ENCODE assay signal across 11 mouse cellular contexts in genomic region chr9:62826456-62826855, GRCm38 (mm10). TPM values are rescaled to one million over a fixed set of nuclear protein-coding genes. Genes with fewer than 3 reads are reported as not detected.
DNase-seq lines count a peak whose midpoint lies in the region; ATAC-seq and TF ChIP-seq lines count a peak whose summit lies in the region.
"Had no signal": no experiment of that assay in that cellular context is flagged by ENCODE, and none has a peak within 500 bp of the region (broad histone marks: within the 10 kb centered on the region; RNA-seq: fewer than 3 reads in every experiment).

No protein-coding gene starts in this region.

- no peaks in the 10 kb centered on the region for H3K9me3 ChIP-seq in lung, embryonic 14.5 days (ENCODE audit: low read depth, low read length)
- no peaks in the 10 kb centered on the region for H3K9me3 ChIP-seq in embryonic facial prominence, embryonic 12.5 days
- no peaks in the 10 kb centered on the region for H3K9me3 ChIP-seq in limb, embryonic 11.5 days (ENCODE audit: control insufficient read depth, low read length)
- no peaks in the 10 kb centered on the region for H3K9me3 ChIP-seq in stomach, embryonic 14.5 days (ENCODE audit: control insufficient read depth, low read depth, low read length)

- no peak for DNase-seq in lung, embryonic 14.5 days
- no peak for DNase-seq in lung, adult 18-20 months
- peak; percentile 58 for DNase-seq in limb, embryonic 11.5 days (ENCODE audit: low spot score)
- no peak for DNase-seq in spleen, adult 18-20 months
- DNase-seq: heart, adult 18-20 months; right cerebral cortex, postnatal 25 days had no signal

- no peaks in the 10 kb centered on the region for H3K27me3 ChIP-seq in lung, embryonic 14.5 days (ENCODE audit: insufficient read depth, low read length)
- H3K27me3 ChIP-seq in embryonic facial prominence, embryonic 12.5 days = no peaks in the 10 kb centered on the region
- no peaks in the 10 kb centered on the region for H3K27me3 ChIP-seq in limb, embryonic 11.5 days (ENCODE audit: control insufficient read depth, insufficient read depth, low read length)
- H3K27me3 ChIP-seq in stomach, embryonic 14.5 days (ENCODE audit: control insufficient read depth, insufficient read depth, low read length) = no peaks in the 10 kb centered on the region
- H3K27me3 ChIP-seq: megakaryocyte, embryonic 14.5 days had no signal

- H3K4me3 ChIP-seq in lung, embryonic 14.5 days (ENCODE audit: low read depth, low read length) = no peak overlapping the region
- no peak overlapping the region for H3K4me3 ChIP-seq in embryonic facial prominence, embryonic 12.5 days
- H3K4me3 ChIP-seq in limb, embryonic 11.5 days (ENCODE audit: low read depth, low read length) = no peak overlapping the region
- no peak overlapping the region for H3K4me3 ChIP-seq in stomach, embryonic 14.5 days (ENCODE audit: low read depth, low read length)
- H3K4me3 ChIP-seq: erythroblast, embryonic 14.5 days; megakaryocyte, embryonic 14.5 days had no signal

- H3K4me2 ChIP-seq in lung, embryonic 14.5 days = peak overlapping the region; percentile 3; the same call in 1 of the 2 replicates
- peak overlapping the region; percentile 24; the same call in 1 of the 2 replicates for H3K4me2 ChIP-seq in embryonic facial prominence, embryonic 12.5 days (replicated peaks)
- H3K4me2 ChIP-seq in limb, embryonic 11.5 days (ENCODE audit: low read depth, severe bottlenecking) = no peak overlapping the region; the same call in 1 of the 2 replicates
- H3K4me2 ChIP-seq in stomach, embryonic 14.5 days (replicated peaks; ENCODE audit: low read depth, low read length) = no peak overlapping the region

- WGBS in lung, embryonic 14.5 days = 7% methylated on average over 7 of the region's 7 CpGs
- WGBS in embryonic facial prominence, embryonic 12.5 days = 3% methylated on average over 7 of the region's 7 CpGs
- WGBS in limb, embryonic 11.5 days = 4% methylated on average over 7 of the region's 7 CpGs
- 8% methylated on average over 7 of the region's 7 CpGs for WGBS in stomach, embryonic 14.5 days

- H3K9ac ChIP-seq in lung, embryonic 14.5 days = no peak overlapping the region
- no peak overlapping the region for H3K9ac ChIP-seq in embryonic facial prominence, embryonic 12.5 days
- H3K9ac ChIP-seq in limb, embryonic 11.5 days (ENCODE audit: low read length) = no peak overlapping the region
- no peak overlapping the region for H3K9ac ChIP-seq in stomach, embryonic 14.5 days (replicated peaks; ENCODE audit: low read depth, low read length)

- TF ChIP-seq CTCF in lung, embryonic 14.5 days (IDR thresholded peaks at IDR 0.05; ENCODE audit: low read depth) = no peak

- no peaks in the 10 kb centered on the region for H3K36me3 ChIP-seq in lung, embryonic 14.5 days (ENCODE audit: insufficient read depth)
- H3K36me3 ChIP-seq in embryonic facial prominence, embryonic 12.5 days = no peaks in the 10 kb centered on the region
- H3K36me3 ChIP-seq in limb, embryonic 11.5 days (ENCODE audit: control insufficient read depth, insufficient read depth, low read length) = no peaks in the 10 kb centered on the region
- no peaks in the 10 kb centered on the region for H3K36me3 ChIP-seq in stomach, embryonic 14.5 days (ENCODE audit: control insufficient read depth, insufficient read depth, low read length)

- H3K4me1 ChIP-seq in lung, embryonic 14.5 days (ENCODE audit: insufficient read depth) = peaks cover 12% of the 10 kb centered on the region
- H3K4me1 ChIP-seq in embryonic facial prominence, embryonic 12.5 days = peaks cover 23% of the 10 kb centered on the region
- H3K4me1 ChIP-seq in limb, embryonic 11.5 days (ENCODE audit: control insufficient read depth, insufficient read depth, low read length) = peaks cover 25% of the 10 kb centered on the region
- H3K4me1 ChIP-seq in stomach, embryonic 14.5 days (ENCODE audit: control insufficient read depth, insufficient read depth, low read length) = peaks cover 10% of the 10 kb centered on the region

- ATAC-seq in lung, embryonic 14.5 days (ENCODE audit: insufficient read depth) = no peak
- no peak for ATAC-seq in embryonic facial prominence, embryonic 12.5 days (ENCODE audit: insufficient number of reproducible peaks, insufficient read depth, low FRiP score, low TSS enrichment)
- no peak for ATAC-seq in limb, embryonic 11.5 days (ENCODE audit: insufficient number of reproducible peaks, low FRiP score, low TSS enrichment, low read depth)
- ATAC-seq in stomach, embryonic 14.5 days (ENCODE audit: insufficient number of reproducible peaks, insufficient read depth, low FRiP score, low read depth) = no peak
- ATAC-seq in granulocyte monocyte progenitor cell, adult 5-6 weeks (replicated peaks; ENCODE audit: poor library complexity, severe bottlenecking) = no peak

- peak overlapping the region; percentile 55 for H3K27ac ChIP-seq in lung, embryonic 14.5 days (ENCODE audit: low read depth)
- H3K27ac ChIP-seq in embryonic facial prominence, embryonic 12.5 days = peak overlapping the region; percentile 51; the same call in 1 of the 2 replicates
- H3K27ac ChIP-seq in limb, embryonic 11.5 days (replicated peaks; ENCODE audit: low read depth, low read length) = peak overlapping the region; percentile 82
- peak overlapping the region; percentile 41; the same call in 1 of the 2 replicates for H3K27ac ChIP-seq in stomach, embryonic 14.5 days (ENCODE audit: low read length)

RNA-seq across cellular contexts. Expression of gene Cln6, which starts 12.1 kb away (rescaled TPM):
- polyA plus RNA-seq in lung, embryonic 14.5 days (2014; fragmentation: Nextera tagmentation; extraction: Ambion mirVana) = 27.3 and 27.7 TPM in 2 replicates
- 14.7 and 17.1 TPM in 2 replicates for polyA plus RNA-seq in embryonic facial prominence, embryonic 12.5 days (2016; fragmentation: Nextera tagmentation; extraction: Ambion mirVana)
- polyA plus RNA-seq in limb, embryonic 11.5 days (2014; fragmentation: Nextera tagmentation; extraction: Ambion mirVana) = 17.3 and 18.6 TPM in 2 replicates
- 22.2 and 26.4 TPM in 2 replicates for polyA plus RNA-seq in stomach, embryonic 14.5 days (2014; fragmentation: Nextera tagmentation; extraction: Ambion mirVana)
- total RNA-seq in granulocyte monocyte progenitor cell, adult 5-6 weeks (2014; fragmentation: Nextera tagmentation) = 61.8 and 79.0 TPM in 2 replicates
- total RNA-seq in granulocyte monocyte progenitor cell, adult 5-6 weeks (2017) = 17.0 and 20.7 TPM in 2 replicates

RNA-seq across cellular contexts. Expression of gene Fem1b, which starts 14.7 kb away (rescaled TPM):
- polyA plus RNA-seq in lung, embryonic 14.5 days (2014; fragmentation: Nextera tagmentation; extraction: Ambion mirVana) = 37.1 and 37.6 TPM in 2 replicates
- 28.4 and 30.6 TPM in 2 replicates for polyA plus RNA-seq in embryonic facial prominence, embryonic 12.5 days (2016; fragmentation: Nextera tagmentation; extraction: Ambion mirVana)
- polyA plus RNA-seq in limb, embryonic 11.5 days (2014; fragmentation: Nextera tagmentation; extraction: Ambion mirVana) = 36.6 and 42.2 TPM in 2 replicates
- polyA plus RNA-seq in stomach, embryonic 14.5 days (2014; fragmentation: Nextera tagmentation; extraction: Ambion mirVana) = 30.6 TPM in 2 replicates
- total RNA-seq in granulocyte monocyte progenitor cell, adult 5-6 weeks (2014; fragmentation: Nextera tagmentation) = 22.2 and 27.5 TPM in 2 replicates
- total RNA-seq in granulocyte monocyte progenitor cell, adult 5-6 weeks (2017) = 43.9 and 53.9 TPM in 2 replicates

RNA-seq across cellular contexts. Expression of gene Calml4, which starts 31.4 kb away (rescaled TPM):
- polyA plus RNA-seq in lung, embryonic 14.5 days (2014; fragmentation: Nextera tagmentation; extraction: Ambion mirVana) = 11.6 and 13.4 TPM in 2 replicates
- polyA plus RNA-seq in embryonic facial prominence, embryonic 12.5 days (2016; fragmentation: Nextera tagmentation; extraction: Ambion mirVana) = 3.1 and 4.5 TPM in 2 replicates
- polyA plus RNA-seq in limb, embryonic 11.5 days (2014; fragmentation: Nextera tagmentation; extraction: Ambion mirVana) = 4.7 and 4.9 TPM in 2 replicates
- polyA plus RNA-seq in stomach, embryonic 14.5 days (2014; fragmentation: Nextera tagmentation; extraction: Ambion mirVana) = 21.9 and 25.1 TPM in 2 replicates
- total RNA-seq in granulocyte monocyte progenitor cell, adult 5-6 weeks (2014; fragmentation: Nextera tagmentation) = 1.1 and 6.9 TPM in 2 replicates
- 0.13 and 2.3 TPM in 2 replicates for total RNA-seq in granulocyte monocyte progenitor cell, adult 5-6 weeks (2017)
- polyA plus RNA-seq: erythroblast, embryonic 14.5 days had no signal

Comparison
In these comparisons a context has a peak if more than half of its experiments do, and no peak if none do; other contexts are left out.
1. H3K4me2 ChIP-seq: peak in lung, embryonic 14.5 days (single experiment) and embryonic facial prominence, embryonic 12.5 days (single experiment); none in limb, embryonic 11.5 days (single experiment) and stomach, embryonic 14.5 days (single experiment).
2. Peak in every context shown above with its lines, with median percentiles within 50 percentile points of each other: H3K27ac ChIP-seq.